Mouse (Mus musculus) embryo, embryonic 10.5 days (tissue): ENCODE results near the gene Tmem109.

Source experiments
- DNase-seq: peaks from one replicate; pipeline ENCODE4 v3.0.0-alpha.2; 2015; ENCODE audit warnings: low spot score

The Tmem109 gene

DNA sequence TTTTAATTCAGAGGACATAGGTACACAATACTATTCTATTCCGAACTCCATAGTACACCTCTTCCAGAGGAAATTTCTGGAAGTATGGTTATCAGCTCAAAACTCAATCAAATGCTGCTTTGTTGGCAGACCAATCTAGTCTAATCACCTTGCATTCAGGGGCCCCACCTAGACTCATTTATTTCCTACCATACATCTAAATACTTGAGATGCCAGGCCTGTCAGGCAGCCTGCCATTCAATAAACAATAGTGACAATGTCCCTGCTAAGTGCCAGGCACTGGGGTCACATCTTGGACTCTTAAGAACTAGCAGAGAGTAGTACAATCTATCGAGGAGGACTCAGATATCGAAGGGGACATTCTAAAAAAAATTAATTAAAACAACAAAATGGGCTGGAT lies 10.4 kb upstream of the Tmem109 start:
- DNase-seq: no peak

DNA sequence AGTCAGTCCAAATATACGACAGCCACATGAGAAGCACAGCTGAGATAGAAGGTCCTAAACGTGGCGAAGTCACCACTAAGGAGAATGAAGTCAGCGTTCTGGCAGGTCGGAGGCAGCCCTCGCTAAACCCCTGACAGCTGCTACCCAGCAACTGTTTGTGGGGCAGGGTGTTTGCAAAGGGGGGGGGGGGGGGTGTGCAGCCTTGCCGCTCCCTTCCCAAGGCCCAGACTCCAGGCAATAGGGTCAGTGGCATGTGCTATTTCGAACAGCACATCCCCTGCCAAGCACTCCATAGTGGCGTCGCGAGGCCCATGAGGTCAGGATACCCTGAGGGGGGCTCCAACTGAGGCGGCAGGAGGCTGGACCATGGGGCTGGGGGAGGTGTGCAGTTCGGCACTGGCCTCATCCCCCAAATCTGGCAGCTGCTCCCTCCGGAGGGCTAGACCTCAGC lies 801 bp downstream of the Tmem109 start:
- no peak for DNase-seq

DNA sequence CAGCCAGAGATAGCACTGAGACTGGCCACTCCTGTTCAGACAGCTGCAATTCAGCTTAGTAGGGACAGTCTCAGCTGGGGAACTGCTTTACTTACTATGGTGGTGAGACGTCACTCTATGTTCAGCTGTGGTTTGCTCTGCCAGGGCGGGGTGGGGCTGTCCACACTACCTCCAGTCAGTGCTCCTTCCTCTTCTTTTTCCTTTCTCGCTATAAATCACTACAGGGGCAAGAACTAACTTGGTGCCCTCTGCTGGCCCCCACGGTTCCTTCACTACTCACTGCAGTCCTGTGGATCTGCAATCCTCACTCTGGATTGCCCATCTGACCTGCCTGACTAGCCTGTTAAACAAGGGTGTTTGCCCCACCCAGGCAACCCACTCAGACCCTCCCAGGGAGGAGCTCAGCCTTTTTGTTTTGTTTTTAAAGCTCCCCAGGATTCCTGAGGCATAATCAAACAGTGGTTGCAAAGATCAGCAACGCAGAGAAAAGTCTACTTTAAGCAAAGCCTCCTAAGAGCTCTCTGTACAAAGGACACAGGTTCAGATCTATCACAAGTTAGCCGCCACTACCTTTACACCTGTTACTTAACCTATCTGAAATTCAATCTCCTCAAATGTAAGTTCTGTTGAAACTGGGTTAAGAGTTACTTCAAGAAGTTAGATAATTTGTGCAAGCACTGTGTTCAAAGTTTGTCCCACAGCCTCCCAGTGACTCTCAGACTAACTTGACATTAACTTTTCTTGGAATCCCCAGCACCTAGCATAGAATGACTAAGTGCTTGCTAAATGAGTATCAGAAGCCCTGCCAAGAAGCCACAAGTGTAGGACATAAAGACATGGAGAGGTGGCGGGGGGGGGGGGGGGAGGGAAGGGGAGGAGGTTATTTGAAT lies 1.5 kb downstream of the Tmem109 start:
- peak; percentile 32 for DNase-seq

DNA sequence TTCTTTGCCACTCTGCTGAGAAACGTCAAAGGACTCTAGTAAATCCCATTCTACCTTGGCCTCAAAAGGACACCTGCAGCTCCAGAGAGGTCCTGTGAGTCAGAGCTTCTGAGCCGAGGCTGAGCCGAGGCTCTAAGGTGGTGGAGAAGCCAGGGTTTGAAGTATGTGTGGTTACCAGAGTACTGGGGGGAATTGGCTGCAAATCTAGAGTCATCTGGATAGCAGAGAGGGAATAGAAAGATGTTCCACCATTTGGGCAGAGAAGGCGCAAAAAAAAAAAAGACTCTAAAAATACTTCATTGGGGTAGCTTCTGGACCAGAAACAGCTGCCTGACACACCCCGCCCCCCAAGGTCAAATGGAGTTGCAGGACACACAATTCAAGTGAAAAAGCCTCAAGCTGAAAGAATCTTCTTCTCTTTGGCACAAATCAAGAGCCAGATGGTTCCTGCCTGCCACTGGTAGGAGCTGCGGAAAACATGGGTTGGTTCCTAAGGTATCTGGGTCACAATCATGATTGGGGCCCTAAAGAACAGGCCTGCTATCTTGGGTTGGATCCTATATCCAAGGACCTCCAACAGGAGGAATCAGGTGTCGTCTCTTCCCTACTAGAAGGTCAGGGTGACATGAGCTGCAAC lies 3.5 kb downstream of the Tmem109 start:
- DNase-seq: no peak

DNA sequence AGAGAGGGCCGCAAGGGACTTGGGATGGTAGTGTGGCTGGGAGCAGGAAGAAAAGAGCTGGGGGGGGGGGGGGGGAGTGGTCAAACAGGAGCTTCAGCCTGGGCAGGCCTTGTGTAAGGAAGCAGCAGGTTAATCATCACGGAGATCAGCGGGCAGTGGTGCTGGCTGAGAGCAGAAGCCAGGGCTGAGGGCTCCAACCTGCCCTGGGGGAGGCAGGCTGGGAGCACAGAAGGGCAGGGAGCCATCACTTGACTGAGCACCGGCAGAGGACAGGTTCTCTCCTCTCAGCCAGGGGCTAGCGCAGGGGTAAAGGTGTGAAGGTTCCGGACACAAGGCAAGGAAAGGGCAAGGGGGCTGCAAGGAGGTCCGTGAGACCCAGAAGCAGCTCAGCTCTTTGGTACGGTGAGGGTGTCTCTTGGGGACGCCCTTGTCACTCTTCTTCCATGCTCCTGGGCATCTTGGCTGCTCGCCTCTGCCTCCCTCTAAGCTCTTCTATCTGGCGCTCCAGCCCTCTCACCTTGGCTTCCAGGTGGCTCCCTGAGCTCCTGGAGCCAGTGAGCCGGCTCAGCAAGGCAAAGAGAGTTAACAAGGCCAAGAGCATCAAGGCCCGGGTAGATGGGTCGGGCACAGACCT lies 10.4 kb downstream of the Tmem109 start:
- DNase-seq: no peak

DNA sequence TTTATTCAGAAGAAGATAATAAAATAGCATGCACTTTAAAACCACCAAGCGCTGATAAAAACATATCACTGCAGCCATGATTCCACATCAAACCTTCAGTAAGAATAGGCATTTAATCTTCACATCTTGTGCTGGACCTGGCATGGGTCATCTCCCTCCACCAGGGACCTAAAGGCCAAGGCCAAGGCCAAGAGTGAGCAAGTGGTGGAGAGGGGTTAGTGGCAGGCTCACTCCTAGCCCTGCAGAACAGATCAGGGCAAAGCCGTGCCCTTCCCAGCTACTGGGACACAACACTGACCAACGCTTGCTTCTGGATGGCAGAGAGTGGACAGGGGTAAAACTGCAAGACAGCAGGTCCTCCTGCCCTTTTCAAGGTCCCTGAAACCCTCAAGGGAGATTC lies 11.1 kb downstream of the Tmem109 start:
- DNase-seq: no peak

DNA sequence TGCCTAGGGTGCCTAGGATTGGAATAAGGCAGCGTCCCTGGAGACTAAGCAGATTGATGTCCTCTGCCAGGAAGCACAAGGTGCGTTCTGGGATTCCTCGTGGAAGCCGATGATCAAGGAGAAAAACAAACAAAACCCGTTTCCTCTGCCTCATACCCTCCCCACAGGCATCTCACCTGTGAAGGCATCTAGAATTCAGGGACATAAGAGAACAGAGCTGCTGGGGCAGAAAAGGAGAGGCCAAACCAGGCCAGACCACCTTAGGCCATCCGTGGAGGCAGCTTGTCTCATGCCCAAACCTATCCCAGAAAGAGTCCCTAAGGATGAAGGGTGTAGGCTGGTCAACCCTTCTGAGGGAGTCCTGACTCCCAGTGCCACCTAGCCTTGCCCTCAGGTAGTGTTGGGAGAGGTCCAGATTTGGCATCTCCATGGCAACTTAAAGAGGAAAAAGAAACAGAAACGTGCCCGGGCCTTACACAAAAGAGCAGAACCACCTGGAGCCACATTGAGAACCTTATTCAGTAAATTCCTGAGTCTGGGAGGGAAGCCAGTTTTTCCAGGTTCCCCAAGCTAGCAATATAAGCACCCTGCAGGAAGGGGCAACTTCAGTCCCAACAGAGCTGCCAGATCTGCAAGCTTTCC lies 11.8 kb downstream of the Tmem109 start, which contains the start of gene Tmem132a:
Gene Tmem132a (minus strand): TSS at position 55 of the 642 bp plus-strand sequence.
- DNase-seq: peak; percentile 17

DNA sequence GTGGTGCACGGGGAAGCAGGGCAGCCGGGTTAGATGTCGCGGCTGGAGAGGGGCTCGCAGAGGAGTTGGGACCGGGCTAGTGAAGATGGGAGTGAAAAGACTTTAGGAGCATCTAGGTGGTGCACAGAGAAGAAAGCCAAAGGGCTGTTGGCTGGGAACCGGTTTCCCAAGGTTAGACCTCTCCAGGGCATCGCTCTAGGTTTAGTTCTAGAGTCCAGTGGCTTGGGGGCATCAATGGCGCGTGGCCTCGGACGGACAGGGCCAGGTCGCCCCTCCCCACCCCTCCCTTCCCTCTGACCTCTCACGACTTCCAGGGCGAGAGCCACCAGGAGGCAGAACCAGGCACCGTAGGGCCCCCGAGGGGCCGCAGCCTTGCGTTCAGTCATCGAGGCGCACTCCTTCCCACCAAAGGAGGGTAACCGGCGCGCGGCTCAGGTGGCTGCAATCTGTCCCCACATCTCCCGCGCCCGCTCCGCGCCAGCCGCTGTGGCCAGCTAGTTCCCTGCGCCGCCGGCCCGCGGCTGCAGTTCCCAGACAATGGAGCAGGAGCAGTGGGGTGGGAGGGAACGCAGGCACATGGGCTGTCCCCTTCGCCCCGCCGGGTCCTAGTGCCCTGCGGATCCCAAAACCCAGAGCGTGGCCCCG lies 12.4 kb downstream of the Tmem109 start:
- peak; percentile 94 for DNase-seq

DNA sequence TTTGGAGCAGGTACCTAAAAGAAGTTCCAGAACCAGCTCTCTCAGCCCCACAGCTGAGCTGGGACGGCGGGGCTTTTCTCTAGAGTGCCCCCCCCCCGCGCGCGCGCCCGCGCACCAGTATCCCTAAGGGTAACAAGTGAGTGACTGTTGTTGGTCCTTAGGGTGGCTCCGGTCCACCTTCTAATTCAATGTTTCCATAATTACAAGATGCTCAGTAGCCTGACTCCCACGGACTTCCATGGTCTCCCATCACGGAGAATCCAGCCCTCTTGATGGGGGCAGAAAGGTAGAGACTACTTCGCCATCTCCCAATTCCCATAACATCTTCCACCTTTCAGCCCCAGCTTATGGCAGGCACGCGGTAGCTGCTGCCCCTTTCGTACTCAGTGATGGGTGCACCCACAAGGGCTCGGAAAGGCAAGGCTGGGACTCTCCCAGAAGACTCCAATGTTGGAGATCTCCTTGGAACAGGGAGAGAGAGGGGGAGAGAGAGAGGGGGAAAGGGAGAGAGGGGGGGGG lies 13.1 kb downstream of the Tmem109 start:
- DNase-seq: peak; percentile 40

DNA sequence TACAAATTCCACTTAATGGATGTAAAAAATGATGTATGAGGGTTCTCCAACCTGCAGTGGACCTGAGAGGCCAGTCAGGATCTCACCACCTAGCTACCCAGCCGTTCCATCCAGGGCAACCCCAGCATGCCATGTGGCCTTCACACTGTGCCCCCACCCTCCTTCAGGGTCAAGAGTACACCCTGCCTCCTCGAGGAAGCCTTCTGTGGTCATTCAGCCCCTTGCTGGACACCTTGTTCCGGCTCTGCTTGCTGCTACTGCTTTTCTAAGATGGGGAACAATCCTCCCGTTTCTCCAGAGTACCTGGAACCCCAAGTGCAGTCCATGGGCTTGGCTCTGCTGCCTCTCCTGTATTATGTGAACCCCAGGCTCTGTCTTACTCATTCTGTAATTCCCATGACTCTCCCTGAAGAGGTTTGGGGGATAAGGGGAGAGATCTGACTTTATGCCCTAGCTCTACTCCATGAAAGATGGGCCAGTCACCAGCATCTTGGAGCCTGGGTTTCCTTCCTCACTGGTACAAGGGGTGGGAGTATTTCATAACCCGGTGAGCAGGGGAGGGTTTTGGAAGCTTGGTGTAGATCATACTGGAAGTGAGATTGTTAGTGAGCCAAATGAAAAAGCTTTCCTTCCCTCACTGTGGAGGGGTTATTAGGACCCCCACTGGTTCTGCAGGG lies 13.7 kb downstream of the Tmem109 start:
- DNase-seq: no peak

DNA sequence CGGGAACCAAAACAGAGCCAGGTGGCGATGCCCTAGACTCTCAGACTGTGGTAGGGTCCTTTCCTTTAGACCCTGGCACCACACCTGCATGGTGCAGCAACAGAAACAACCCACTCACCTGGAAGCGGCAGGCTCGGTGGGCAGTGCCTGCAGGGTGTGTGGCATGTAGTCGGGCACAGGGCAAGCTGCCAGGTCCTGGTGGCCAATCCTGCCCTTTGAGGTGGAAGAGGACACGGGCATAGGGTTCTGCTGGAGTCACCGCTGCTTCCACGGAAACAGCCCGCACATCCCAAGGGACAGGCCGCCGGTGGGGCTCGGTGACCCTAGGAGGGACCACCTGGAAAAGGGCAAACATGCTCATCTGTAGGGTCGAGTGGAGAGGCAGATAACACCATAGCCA lies 15.4 kb downstream of the Tmem109 start:
- no peak for DNase-seq

DNA sequence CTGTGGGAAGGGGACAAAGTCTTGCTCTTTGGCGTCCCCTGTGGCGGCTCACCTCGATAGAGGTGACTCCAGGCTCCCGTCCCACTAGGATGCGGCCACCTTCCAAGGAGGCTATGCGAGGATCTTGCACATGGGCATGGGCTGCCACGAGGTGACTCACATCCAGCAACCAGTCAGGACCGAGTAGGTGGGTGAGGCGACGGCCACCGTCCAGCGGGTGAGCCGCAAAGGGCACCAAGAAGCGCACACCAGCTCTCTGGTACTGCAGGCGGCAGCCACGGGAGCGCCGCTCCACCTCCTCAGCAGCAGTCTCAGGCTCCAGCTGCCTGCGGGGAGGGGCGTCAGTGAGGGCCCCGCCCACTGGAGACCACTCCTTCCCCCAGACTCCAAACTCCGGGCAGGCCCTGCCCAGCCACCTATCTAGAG lies 21.7 kb downstream of the Tmem109 start:
- DNase-seq: peak; percentile 47

DNA sequence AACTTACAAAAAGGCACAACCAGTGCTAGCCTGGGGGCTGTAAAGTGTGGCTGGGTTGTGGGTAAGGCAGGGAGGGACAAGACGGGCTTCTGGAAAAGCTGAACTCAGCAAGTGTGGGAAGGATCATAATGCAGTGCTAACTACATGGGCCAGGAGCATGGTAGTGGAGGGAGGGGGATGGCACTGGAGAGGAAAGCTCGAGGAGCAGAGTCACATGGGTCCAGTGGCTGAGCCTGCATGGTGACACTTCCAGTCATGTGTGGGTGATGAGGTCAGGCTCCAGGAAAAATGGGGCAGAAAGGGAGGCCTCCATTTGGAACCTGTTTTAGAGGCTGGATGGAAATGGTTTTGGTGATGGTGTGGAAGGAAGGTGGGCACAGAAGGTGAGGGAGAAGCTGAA lies 25.3 kb downstream of the Tmem109 start:
- DNase-seq: no peak

DNA sequence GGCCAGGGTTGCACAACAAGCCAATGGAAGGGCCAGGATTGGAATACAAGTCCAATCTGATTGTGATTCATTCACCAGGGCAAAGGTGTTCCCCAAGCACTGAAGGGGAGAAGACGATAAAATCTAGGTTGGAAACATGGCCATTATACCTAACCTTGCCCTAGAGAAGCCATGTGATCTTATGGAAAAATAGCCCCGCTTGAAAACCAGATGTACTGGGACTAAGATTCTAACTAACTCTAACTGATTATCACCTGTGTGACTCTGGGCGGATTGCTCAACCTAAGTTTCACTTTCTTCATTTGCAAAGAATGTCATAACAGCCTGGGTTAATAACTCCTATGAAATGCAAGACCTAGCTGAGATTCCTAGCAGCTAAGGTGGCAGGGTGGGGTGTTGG lies 26.4 kb downstream of the Tmem109 start:
- DNase-seq: no peak

DNA sequence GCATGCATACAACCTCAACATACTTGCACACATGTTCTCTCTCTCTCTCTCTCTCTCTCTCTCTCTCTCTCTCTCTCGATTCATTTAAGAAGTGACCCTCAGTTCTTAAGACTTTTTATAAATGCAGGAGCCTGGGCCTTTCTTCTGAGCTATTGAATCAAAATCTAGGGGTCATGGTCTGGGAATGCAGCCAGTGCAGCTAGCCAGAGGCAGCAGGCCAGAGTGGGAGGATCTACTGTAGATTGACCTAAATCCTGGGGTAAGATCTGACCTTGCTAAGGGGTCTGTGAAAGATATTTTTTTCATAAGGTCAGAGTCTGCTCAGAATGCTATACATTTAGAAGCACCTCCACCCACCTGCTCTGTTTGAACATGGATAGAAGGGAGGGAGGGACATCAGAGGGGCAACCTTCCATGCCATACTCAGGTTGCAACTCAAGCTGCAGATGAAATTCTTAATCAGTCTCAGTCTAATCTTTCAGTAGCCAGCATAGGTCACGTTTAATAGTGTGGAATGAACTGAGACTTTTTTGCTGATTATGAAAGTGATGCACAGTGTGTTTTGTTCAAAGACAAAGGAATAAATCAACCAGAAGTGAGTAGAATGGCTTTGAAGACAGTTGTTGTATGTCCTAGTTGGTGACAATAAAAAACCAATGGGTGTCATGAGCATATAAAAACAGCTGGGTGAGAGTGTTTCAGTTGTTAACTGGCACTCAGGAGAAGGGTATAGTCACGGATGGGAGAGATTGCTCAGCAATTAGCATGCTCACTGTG lies 34.3 kb downstream of the Tmem109 start:
- DNase-seq: no peak

DNA sequence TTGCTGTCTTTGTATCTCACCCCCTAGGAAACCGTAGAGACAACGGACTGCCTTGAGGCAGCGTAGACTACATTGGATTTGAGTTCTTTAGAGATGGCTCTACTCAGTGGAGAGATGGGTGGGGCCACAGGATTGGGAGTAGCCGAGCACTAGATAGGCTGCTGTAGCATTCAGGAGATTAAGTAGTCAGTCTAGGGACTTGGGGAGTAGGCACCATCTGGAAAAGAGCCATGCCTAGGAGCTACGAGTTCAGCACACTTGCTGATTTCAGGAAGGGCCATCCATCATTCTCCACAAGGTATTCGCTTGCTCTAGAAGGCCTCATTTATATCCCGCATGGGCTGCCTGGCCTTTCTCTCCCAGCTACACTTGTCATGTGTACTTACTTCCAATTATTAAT lies 35.7 kb downstream of the Tmem109 start:
- peak; percentile 15 for DNase-seq

DNA sequence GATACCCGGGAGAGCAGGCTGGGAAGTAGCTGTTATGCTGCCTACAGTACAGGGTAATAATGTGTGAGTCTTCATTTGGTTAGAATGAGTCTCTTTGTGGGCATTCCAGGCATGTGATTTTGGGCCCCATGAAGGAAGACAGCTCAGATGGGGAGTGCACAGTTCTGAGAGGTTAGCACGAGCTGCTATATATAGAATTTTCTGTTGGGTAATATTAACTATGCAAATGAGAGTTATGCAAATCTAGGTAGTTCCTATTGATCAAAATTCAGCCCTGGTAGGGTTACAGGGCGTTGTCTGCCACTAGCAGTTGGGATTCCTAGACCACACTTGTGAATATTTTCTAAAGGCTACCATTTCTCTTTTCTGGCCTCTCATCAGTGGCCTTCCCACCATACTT lies 36.3 kb downstream of the Tmem109 start:
- DNase-seq: no peak

DNA sequence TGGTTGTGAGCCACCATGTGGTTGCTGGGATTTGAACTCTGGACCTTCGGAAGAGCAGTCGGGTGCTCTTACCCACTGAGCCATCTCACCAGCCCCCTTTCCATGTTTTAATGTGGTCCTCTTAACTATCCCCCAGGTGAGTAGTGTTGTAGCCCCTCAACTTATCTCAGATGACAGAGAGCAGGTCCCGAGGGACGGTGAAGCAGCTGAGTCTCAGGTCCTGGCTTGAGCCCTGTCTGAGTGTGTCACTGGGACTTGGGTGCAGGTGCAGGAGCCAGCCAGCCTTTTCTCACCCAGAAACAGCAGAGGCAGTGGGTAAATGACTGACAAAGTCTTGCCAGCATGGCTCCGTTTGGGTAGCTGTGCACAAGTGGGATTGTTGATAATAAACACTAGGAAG lies 37.6 kb downstream of the Tmem109 start:
- DNase-seq: no peak

DNA sequence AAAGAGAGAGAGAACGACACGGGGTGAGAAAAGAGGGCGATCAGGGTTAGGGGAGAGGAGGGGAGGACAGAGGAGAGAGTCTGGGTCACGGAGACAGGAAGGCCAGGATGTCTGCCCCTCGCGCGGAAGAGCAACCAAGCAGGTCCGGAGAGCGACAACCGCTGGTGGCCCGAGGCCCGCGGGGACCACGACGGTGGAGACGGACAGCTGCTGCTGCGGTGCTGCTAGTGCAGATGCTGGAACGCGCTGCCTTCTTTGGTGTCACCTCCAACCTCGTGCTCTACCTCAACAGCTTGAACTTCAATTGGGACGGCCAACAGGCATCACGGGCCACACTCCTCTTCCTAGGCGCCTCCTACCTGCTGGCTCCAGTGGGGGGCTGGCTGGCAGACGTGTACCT lies 38.9 kb downstream of the Tmem109 start:
- peak; percentile 7 for DNase-seq
